Mouse (Mus musculus): ENCODE measurements at regions not wholly inside any gene's neighbourhood (a gene's known extent, or its start where the extent isn't known, plus 50 kb on each side); places are given as distances from the start of the nearest gene placed in this dataset.

GRCm38 (mm10) chr5:102373972-102374755 is 107.0 kb upstream of the Arhgap24 start:
- Histone ChIP-seq H3K79me2 (ENCODE audit: control insufficient read depth, insufficient read depth, low read length) (no peaks in the 10 kb centered on the region), H3K36me3 (ENCODE audit: control insufficient read depth, insufficient read depth, low read length) (no peaks in the 10 kb centered on the region), H3K4me3 (ENCODE audit: insufficient read depth, low read depth, low read length) (no peak overlapping the region), H3K27me3 (ENCODE audit: control insufficient read depth, insufficient read depth, low read length) (no peaks in the 10 kb centered on the region), H3K9ac (ENCODE audit: low read depth, low read length) (no peak overlapping the region), H3K27ac (replicated peaks; ENCODE audit: insufficient read depth, low read depth, low read length) (no peak overlapping the region), H3K4me1 (ENCODE audit: control insufficient read depth, insufficient read depth, low read length) (no peaks in the 10 kb centered on the region)
- no peak for TF ChIP-seq POLR2A (IDR thresholded peaks at IDR 0.05; ENCODE audit: extremely low read depth, insufficient read depth, low read length)
- TF ChIP-seq CTCF (IDR thresholded peaks at IDR 0.05; ENCODE audit: low read depth, low read length) = no peak
- DNase-seq (ENCODE audit: extremely low read depth, low read depth, low spot score) = no peak
- WGBS = 73% methylated on average over 11 of the region's 11 CpGs

DNA sequence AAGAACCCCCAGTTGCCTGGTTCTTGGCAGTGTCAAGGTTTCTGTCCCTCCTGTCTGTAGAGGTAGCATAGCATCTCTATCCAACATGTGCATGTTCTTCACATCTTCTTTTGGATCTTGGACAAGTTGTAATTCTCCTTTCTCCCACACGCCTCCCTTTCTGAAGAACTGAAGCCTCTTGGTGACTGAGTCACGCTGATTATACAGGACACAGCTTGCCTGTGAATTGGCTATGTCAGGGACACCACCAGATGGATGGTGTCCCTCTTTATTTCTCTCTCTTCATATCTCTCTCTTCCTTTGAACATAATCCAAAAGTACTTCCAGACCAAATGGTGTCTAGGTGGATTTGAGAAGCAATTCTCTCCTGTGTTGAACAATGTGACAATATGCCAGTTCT is 105.9 kb upstream of the Arhgap24 start:
- Histone ChIP-seq H3K27me3 (ENCODE audit: control insufficient read depth, insufficient read depth, low read length) (no peaks in the 10 kb centered on the region), H3K27ac (replicated peaks; ENCODE audit: insufficient read depth, low read depth, low read length) (no peak overlapping the region), H3K4me1 (ENCODE audit: control insufficient read depth, insufficient read depth, low read length) (no peaks in the 10 kb centered on the region), H3K9ac (ENCODE audit: low read depth, low read length) (no peak overlapping the region), H3K79me2 (ENCODE audit: control insufficient read depth, insufficient read depth, low read length) (no peaks in the 10 kb centered on the region), H3K36me3 (ENCODE audit: control insufficient read depth, insufficient read depth, low read length) (no peaks in the 10 kb centered on the region), H3K4me3 (ENCODE audit: insufficient read depth, low read depth, low read length) (no peak overlapping the region)
- no peak for DNase-seq (ENCODE audit: extremely low read depth, low read depth, low spot score)
- WGBS = 83% methylated on average over 2 of the region's 2 CpGs
- no peak for TF ChIP-seq CTCF (IDR thresholded peaks at IDR 0.05; ENCODE audit: low read depth, low read length)
- TF ChIP-seq POLR2A (IDR thresholded peaks at IDR 0.05; ENCODE audit: extremely low read depth, insufficient read depth, low read length) = no peak

GRCm38 (mm10) chr5:102393941-102394340 is 87.2 kb upstream of the Arhgap24 start:
- H3K4me1 ChIP-seq (ENCODE audit: control insufficient read depth, insufficient read depth, low read length) = no peaks in the 10 kb centered on the region
- H3K4me3 ChIP-seq (ENCODE audit: insufficient read depth, low read depth, low read length) = no peak overlapping the region
- H3K79me2 ChIP-seq (ENCODE audit: control insufficient read depth, insufficient read depth, low read length) = no peaks in the 10 kb centered on the region
- H3K9ac ChIP-seq (ENCODE audit: low read depth, low read length) = no peak overlapping the region
- TF ChIP-seq POLR2A (IDR thresholded peaks at IDR 0.05; ENCODE audit: extremely low read depth, insufficient read depth, low read length) (no peak), CTCF (IDR thresholded peaks at IDR 0.05; ENCODE audit: low read depth, low read length) (no peak)
- H3K27ac ChIP-seq (replicated peaks; ENCODE audit: insufficient read depth, low read depth, low read length) = no peak overlapping the region
- WGBS = 85% methylated on average over 3 of the region's 3 CpGs
- no peaks in the 10 kb centered on the region for H3K36me3 ChIP-seq (ENCODE audit: control insufficient read depth, insufficient read depth, low read length)
- no peaks in the 10 kb centered on the region; the same call in 1 of the 2 replicates for H3K27me3 ChIP-seq (ENCODE audit: control insufficient read depth, insufficient read depth, low read length)
- DNase-seq (ENCODE audit: extremely low read depth, low read depth, low spot score) = no peak

GRCm38 (mm10) chr5:102395608-102396146 is 85.5 kb upstream of the Arhgap24 start:
- no peak overlapping the region for H3K4me3 ChIP-seq (ENCODE audit: insufficient read depth, low read depth, low read length)
- H3K9ac ChIP-seq (ENCODE audit: low read depth, low read length) = no peak overlapping the region
- no peaks in the 10 kb centered on the region; the same call in 1 of the 2 replicates for H3K27me3 ChIP-seq (ENCODE audit: control insufficient read depth, insufficient read depth, low read length)
- DNase-seq (ENCODE audit: extremely low read depth, low read depth, low spot score) = no peak
- 67% methylated on average over 11 of the region's 11 CpGs for WGBS
- no peaks in the 10 kb centered on the region for H3K4me1 ChIP-seq (ENCODE audit: control insufficient read depth, insufficient read depth, low read length)
- H3K79me2 ChIP-seq (ENCODE audit: control insufficient read depth, insufficient read depth, low read length) = no peaks in the 10 kb centered on the region
- no peak overlapping the region for H3K27ac ChIP-seq (replicated peaks; ENCODE audit: insufficient read depth, low read depth, low read length)
- H3K36me3 ChIP-seq (ENCODE audit: control insufficient read depth, insufficient read depth, low read length) = no peaks in the 10 kb centered on the region
- TF ChIP-seq CTCF (IDR thresholded peaks at IDR 0.05; ENCODE audit: low read depth, low read length) (no peak), POLR2A (IDR thresholded peaks at IDR 0.05; ENCODE audit: extremely low read depth, insufficient read depth, low read length) (no peak)

- no peak overlapping the region for H3K27ac ChIP-seq (replicated peaks; ENCODE audit: insufficient read depth, low read depth, low read length)
- 86% methylated on average over 4 of the region's 4 CpGs for WGBS
- H3K27me3 ChIP-seq (ENCODE audit: control insufficient read depth, insufficient read depth, low read length) = no peaks in the 10 kb centered on the region; the same call in 1 of the 2 replicates
- TF ChIP-seq CTCF (IDR thresholded peaks at IDR 0.05; ENCODE audit: low read depth, low read length) = no peak
- TF ChIP-seq POLR2A (IDR thresholded peaks at IDR 0.05; ENCODE audit: extremely low read depth, insufficient read depth, low read length) = no peak
- no peak for DNase-seq (ENCODE audit: extremely low read depth, low read depth, low spot score)
- no peak overlapping the region for H3K4me3 ChIP-seq (ENCODE audit: insufficient read depth, low read depth, low read length)
- no peaks in the 10 kb centered on the region for H3K79me2 ChIP-seq (ENCODE audit: control insufficient read depth, insufficient read depth, low read length)
- no peaks in the 10 kb centered on the region for H3K4me1 ChIP-seq (ENCODE audit: control insufficient read depth, insufficient read depth, low read length)
- no peak overlapping the region for H3K9ac ChIP-seq (ENCODE audit: low read depth, low read length)
- no peaks in the 10 kb centered on the region for H3K36me3 ChIP-seq (ENCODE audit: control insufficient read depth, insufficient read depth, low read length)
These were observed 82.2 kb upstream of the Arhgap24 start for GRCm38 (mm10) chr5:102399006-102399405.

GRCm38 (mm10) chr5:102417642-102418041 is 63.5 kb upstream of the Arhgap24 start:
- Histone ChIP-seq H3K36me3 (ENCODE audit: control insufficient read depth, insufficient read depth, low read length) (no peaks in the 10 kb centered on the region), H3K79me2 (ENCODE audit: control insufficient read depth, insufficient read depth, low read length) (no peaks in the 10 kb centered on the region), H3K4me3 (ENCODE audit: insufficient read depth, low read depth, low read length) (no peak overlapping the region), H3K4me1 (ENCODE audit: control insufficient read depth, insufficient read depth, low read length) (peaks cover 1% of the 10 kb centered on the region; the same call in 1 of the 2 replicates), H3K27ac (replicated peaks; ENCODE audit: insufficient read depth, low read depth, low read length) (no peak overlapping the region), H3K27me3 (ENCODE audit: control insufficient read depth, insufficient read depth, low read length) (no peaks in the 10 kb centered on the region), H3K9ac (ENCODE audit: low read depth, low read length) (no peak overlapping the region)
- DNase-seq (ENCODE audit: extremely low read depth, low read depth, low spot score) = no peak
- WGBS = 75% methylated on average over 5 of the region's 5 CpGs
- no peak for TF ChIP-seq POLR2A (IDR thresholded peaks at IDR 0.05; ENCODE audit: extremely low read depth, insufficient read depth, low read length)
- TF ChIP-seq CTCF (IDR thresholded peaks at IDR 0.05; ENCODE audit: low read depth, low read length) = no peak
